Mouse (Mus musculus): ENCODE data around the gene Hs2st1. TPM values are rescaled to one million over a fixed set of nuclear protein-coding genes. Genes with fewer than 3 reads are reported as not detected.
A peak's percentile ranks its signal among the peaks of the same experiment; 100 is the strongest.

The Hs2st1 gene
- total and polyA plus RNA-seq, 3 experiments: 17.6 to 36.4 (median 29.7) TPM

- TF ChIP-seq PAX5 (IDR thresholded peaks at IDR 0.05; ENCODE audit: low read length): no peak
- peak; percentile 86 for TF ChIP-seq ETS1 (conservative IDR thresholded peaks at IDR 0.05; ENCODE audit: low read depth, low read length)
- TF ChIP-seq JUN (IDR thresholded peaks at IDR 0.05; ENCODE audit: insufficient read depth, low read depth, low read length): peak; percentile 62; the same call in 1 of the 2 replicates
- peak; percentile 81; the same call in 1 of the 2 replicates for TF ChIP-seq IRF4 (IDR thresholded peaks at IDR 0.05; ENCODE audit: low read depth, low read length)
- no peak for TF ChIP-seq ZMIZ1 (IDR thresholded peaks at IDR 0.05; ENCODE audit: low read depth, low read length)
- TF ChIP-seq KAT2A (IDR thresholded peaks at IDR 0.05; ENCODE audit: insufficient replicate concordance, low read length): no peak
Observed at GRCm38 (mm10) chr3:144411051-144411542, 158.9 kb downstream of the Hs2st1 start (continued).

- no peaks in the 10 kb centered on the region for H3K27me3 ChIP-seq (replicated peaks)
- DNase-seq (ENCODE audit: extremely low read depth): no peak
- H3K4me2 ChIP-seq (ENCODE audit: insufficient read depth, low read depth, poor library complexity, severe bottlenecking): no peak overlapping the region
- TF ChIP-seq PAX5 (IDR thresholded peaks at IDR 0.05; ENCODE audit: low read length): no peak
- no peak for TF ChIP-seq JUN (IDR thresholded peaks at IDR 0.05; ENCODE audit: insufficient read depth, low read depth, low read length)
- no peak for TF ChIP-seq BHLHE40 (IDR thresholded peaks at IDR 0.05; ENCODE audit: low read depth, low read length)
- no peak for TF ChIP-seq USF2 (conservative IDR thresholded peaks at IDR 0.05; ENCODE audit: low read depth, low read length)
- TF ChIP-seq EP300 (IDR thresholded peaks at IDR 0.05; ENCODE audit: low read length): no peak
- no peak for TF ChIP-seq NELFE (IDR thresholded peaks at IDR 0.05; ENCODE audit: low read depth, low read length)
- no peak for TF ChIP-seq E2F4 (IDR thresholded peaks at IDR 0.05; ENCODE audit: insufficient replicate concordance, low read depth, low read length)
- TF ChIP-seq USF1 (IDR thresholded peaks at IDR 0.05; ENCODE audit: low read depth, low read length): no peak
- TF ChIP-seq CTCF (conservative IDR thresholded peaks at IDR 0.05 in 1 of 2, IDR thresholded peaks at IDR 0.05 in 1 of 2; ENCODE audit: low read depth in 2 of 2, low read length in 2 of 2): no peak
- TF ChIP-seq MAZ (IDR thresholded peaks at IDR 0.05; ENCODE audit: low read depth, low read length): no peak
- TF ChIP-seq ZNF384 (IDR thresholded peaks at IDR 0.05; ENCODE audit: low read depth, low read length): no peak
- no peak for TF ChIP-seq HCFC1 (IDR thresholded peaks at IDR 0.05; ENCODE audit: low read depth, low read length)
- TF ChIP-seq KAT2A (IDR thresholded peaks at IDR 0.05; ENCODE audit: insufficient replicate concordance, low read length): no peak
- TF ChIP-seq MAX (IDR thresholded peaks at IDR 0.05; ENCODE audit: low read length): no peak
- TF ChIP-seq POLR2AphosphoS2 (IDR thresholded peaks at IDR 0.05; ENCODE audit: low read depth, low read length): no peak
- no peak for TF ChIP-seq POLR2A (IDR thresholded peaks at IDR 0.05; ENCODE audit: low read depth, low read length)
- no peak for TF ChIP-seq ZKSCAN1 (IDR thresholded peaks at IDR 0.05; ENCODE audit: borderline replicate concordance, low read depth, low read length)
- TF ChIP-seq RAD21 (IDR thresholded peaks at IDR 0.05; ENCODE audit: low read depth, low read length): no peak
- TF ChIP-seq CHD2 (IDR thresholded peaks at IDR 0.05; ENCODE audit: low read length): no peak
- TF ChIP-seq MAFK (IDR thresholded peaks at IDR 0.05; ENCODE audit: insufficient replicate concordance, low read length): no peak
- H3K79me2 ChIP-seq (replicated peaks; ENCODE audit: control insufficient read depth, extremely low read depth, insufficient read depth, poor library complexity, severe bottlenecking): no peaks in the 10 kb centered on the region
- in situ Hi-C loops (cut with MboI; ENCODE audit: low pct_ligation_motif_present, low pct_unique_long_range_greater_than_20kb, low sequenced_read_pairs) (no loop called here), dilution Hi-C loops (cut with MboI; ENCODE audit: extremely low pct_ligation_motif_present, extremely low pct_unique_long_range_greater_than_20kb, low sequenced_read_pairs) (no loop called here)
- H3K9ac ChIP-seq (ENCODE audit: insufficient read depth, low read depth): no peak overlapping the region
- no peaks in the 10 kb centered on the region for H3K36me3 ChIP-seq (replicated peaks in 1 of 2; ENCODE audit: control insufficient read depth in 1 of 2, insufficient read depth in 1 of 2, low read length in 1 of 2)
- H3K27ac ChIP-seq (ENCODE audit: insufficient read depth, low read depth): no peak overlapping the region
- peaks cover 6% of the 10 kb centered on the region for H3K9me3 ChIP-seq (replicated peaks; ENCODE audit: low read length)
- no peak overlapping the region for H3K4me3 ChIP-seq (replicated peaks in 1 of 3; ENCODE audit: low read depth in 2 of 3, low read length in 2 of 3, poor library complexity in 1 of 3)
- H3K4me1 ChIP-seq (ENCODE audit: control insufficient read depth in 1 of 2, insufficient read depth in 2 of 2): peaks cover 29 to 35% of the 10 kb centered on the region in 2 experiments
Observed at GRCm38 (mm10) chr3:144408953-144409352, 161.0 kb downstream of the Hs2st1 start.

Measured in CH12.LX (cell line).